Mouse (Mus musculus): ENCODE results near the gene Selplg. TPM values are rescaled to one million over a fixed set of nuclear protein-coding genes. Genes with fewer than 3 reads are reported as not detected.

Gene Selplg
- 14.6 and 15.1 TPM in 2 replicates for polyA plus RNA-seq (2015; fragmentation: Nextera tagmentation; extraction: Ambion mirVana)

- WGBS, result 33% methylated on average over 8 of the region's 8 CpGs
- H3K4me2 ChIP-seq (replicated peaks; ENCODE audit: low read depth, low read length), result no peak within 1 kb of the TSS
- no peaks in the 10 kb centered on the region for H3K36me3 ChIP-seq (ENCODE audit: insufficient read depth, low read length)
- H3K9me3 ChIP-seq (ENCODE audit: low read length), result no peaks in the 10 kb centered on the region
- H3K9ac ChIP-seq (replicated peaks; ENCODE audit: low read depth), result no peak within 1 kb of the TSS
- no peak for TF ChIP-seq EP300 (IDR thresholded peaks at IDR 0.05)
- no peak for TF ChIP-seq CTCF (IDR thresholded peaks at IDR 0.05)
- no peak for DNase-seq (ENCODE audit: low spot score)
- H3K27ac ChIP-seq (ENCODE audit: low read length), result no peak within 1 kb of the TSS
- no peak for ATAC-seq
- no peaks in the 10 kb centered on the region for H3K27me3 ChIP-seq (replicated peaks; ENCODE audit: insufficient read depth, low read length)
- no peaks in the 10 kb centered on the region for H3K4me1 ChIP-seq (ENCODE audit: insufficient read depth, low read depth, low read length)
- no peak within 1 kb of the TSS for H3K4me3 ChIP-seq (ENCODE audit: low read depth, low read length)
Measured at GRCm38 (mm10) chr5:113832490-113832901, at the start of gene Selplg. Gene Selplg, minus strand, starts transcription at chr5:113832644.

GRCm38 (mm10) chr5:113881136-113881535, 48.7 kb upstream of the Selplg start:
- H3K27ac ChIP-seq (ENCODE audit: low read length), result no peak overlapping the region
- H3K4me3 ChIP-seq (ENCODE audit: low read depth, low read length), result no peak overlapping the region
- no peaks in the 10 kb centered on the region for H3K9me3 ChIP-seq (ENCODE audit: low read length)
- no peak for DNase-seq (ENCODE audit: low spot score)
- WGBS, result 92% methylated on average over 14 of the region's 14 CpGs
- no peak for ATAC-seq
- peaks cover 20% of the 10 kb centered on the region for H3K36me3 ChIP-seq (ENCODE audit: insufficient read depth, low read length)
- H3K9ac ChIP-seq (replicated peaks; ENCODE audit: low read depth), result no peak overlapping the region
- peaks cover 14% of the 10 kb centered on the region; the same call in 1 of the 2 replicates for H3K4me1 ChIP-seq (ENCODE audit: insufficient read depth, low read depth, low read length)
- TF ChIP-seq EP300 (IDR thresholded peaks at IDR 0.05), result no peak
- TF ChIP-seq CTCF (IDR thresholded peaks at IDR 0.05), result no peak
- H3K4me2 ChIP-seq (replicated peaks; ENCODE audit: low read depth, low read length), result no peak overlapping the region
- no peaks in the 10 kb centered on the region for H3K27me3 ChIP-seq (replicated peaks; ENCODE audit: insufficient read depth, low read length)

- peaks cover 24% of the 10 kb centered on the region for H3K36me3 ChIP-seq (ENCODE audit: insufficient read depth, low read length)
- TF ChIP-seq EP300 (IDR thresholded peaks at IDR 0.05) (no peak), CTCF (IDR thresholded peaks at IDR 0.05) (no peak)
- no peaks in the 10 kb centered on the region for H3K9me3 ChIP-seq (ENCODE audit: low read length)
- ATAC-seq (no peak), DNase-seq (ENCODE audit: low spot score) (no peak)
- no peak overlapping the region for H3K4me2 ChIP-seq (replicated peaks; ENCODE audit: low read depth, low read length)
- H3K9ac ChIP-seq (replicated peaks; ENCODE audit: low read depth), result no peak overlapping the region
- no peak overlapping the region for H3K27ac ChIP-seq (ENCODE audit: low read length)
- no peak overlapping the region for H3K4me3 ChIP-seq (ENCODE audit: low read depth, low read length)
- WGBS, result 85% methylated on average over 17 of the region's 17 CpGs
- H3K4me1 ChIP-seq (ENCODE audit: insufficient read depth, low read depth, low read length), result peaks cover 14% of the 10 kb centered on the region; the same call in 1 of the 2 replicates
- H3K27me3 ChIP-seq (replicated peaks; ENCODE audit: insufficient read depth, low read length), result no peaks in the 10 kb centered on the region
Measured at GRCm38 (mm10) chr5:113878943-113879617, 46.6 kb upstream of the Selplg start.

DNA sequence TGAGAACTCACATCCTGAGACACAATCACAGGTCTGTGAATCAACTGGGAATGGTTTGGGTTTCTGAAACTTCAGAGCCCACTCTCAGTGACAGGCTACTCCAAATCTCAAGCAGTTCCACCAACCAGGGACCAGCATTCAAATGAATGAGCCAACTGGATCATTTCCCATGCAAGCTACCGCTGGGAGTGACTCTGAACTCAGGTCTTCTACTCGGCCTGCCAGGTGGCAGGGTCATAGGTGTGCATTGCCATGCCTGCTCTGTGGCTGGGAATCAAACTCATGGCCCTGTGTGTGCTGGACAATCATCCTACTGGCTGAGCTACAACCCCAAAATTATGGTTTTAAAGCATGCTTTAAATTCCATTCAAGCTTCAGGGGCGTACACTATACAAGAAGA, 45.1 kb upstream of the Selplg start:
- Histone ChIP-seq H3K36me3 (ENCODE audit: insufficient read depth, low read length) (peaks cover 24% of the 10 kb centered on the region), H3K4me3 (ENCODE audit: low read depth, low read length) (no peak overlapping the region), H3K4me1 (ENCODE audit: insufficient read depth, low read depth, low read length) (peaks cover 17% of the 10 kb centered on the region), H3K27me3 (replicated peaks; ENCODE audit: insufficient read depth, low read length) (no peaks in the 10 kb centered on the region), H3K9me3 (ENCODE audit: low read length) (no peaks in the 10 kb centered on the region), H3K4me2 (replicated peaks; ENCODE audit: low read depth, low read length) (no peak overlapping the region), H3K9ac (replicated peaks; ENCODE audit: low read depth) (no peak overlapping the region), H3K27ac (ENCODE audit: low read length) (no peak overlapping the region)
- WGBS, result 54% methylated on average over 3 of the region's 3 CpGs
- no peak for TF ChIP-seq CTCF (IDR thresholded peaks at IDR 0.05)
- TF ChIP-seq EP300 (IDR thresholded peaks at IDR 0.05), result no peak
- ATAC-seq (no peak), DNase-seq (ENCODE audit: low spot score) (no peak)

DNA sequence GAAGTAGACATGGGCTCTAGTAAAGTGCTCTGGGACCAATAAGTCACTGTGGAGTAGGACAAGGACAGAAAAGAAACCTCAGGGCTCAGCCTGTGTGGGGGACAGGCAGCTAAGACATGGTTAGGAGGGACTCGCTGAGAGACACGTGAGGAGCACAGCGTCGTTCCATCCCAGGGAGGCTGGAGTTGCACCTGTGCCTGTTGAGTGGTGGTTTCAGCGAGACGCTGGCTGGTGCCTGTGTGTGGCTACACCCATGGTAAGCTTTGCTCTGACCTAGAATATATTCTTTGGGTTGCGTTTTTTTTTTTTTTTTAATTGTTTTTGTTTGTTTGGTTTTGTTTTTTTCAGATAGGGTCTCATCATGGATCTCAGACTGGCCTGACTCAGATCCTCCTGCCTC, 43.7 kb upstream of the Selplg start:
- Histone ChIP-seq H3K9me3 (ENCODE audit: low read length) (no peaks in the 10 kb centered on the region), H3K36me3 (ENCODE audit: insufficient read depth, low read length) (peaks cover 22% of the 10 kb centered on the region), H3K27ac (ENCODE audit: low read length) (no peak overlapping the region), H3K4me2 (replicated peaks; ENCODE audit: low read depth, low read length) (no peak overlapping the region), H3K4me1 (ENCODE audit: insufficient read depth, low read depth, low read length) (peaks cover 26% of the 10 kb centered on the region), H3K9ac (replicated peaks; ENCODE audit: low read depth) (no peak overlapping the region), H3K4me3 (ENCODE audit: low read depth, low read length) (no peak overlapping the region), H3K27me3 (replicated peaks; ENCODE audit: insufficient read depth, low read length) (no peaks in the 10 kb centered on the region)
- TF ChIP-seq EP300 (IDR thresholded peaks at IDR 0.05), result no peak
- no peak for TF ChIP-seq CTCF (IDR thresholded peaks at IDR 0.05)
- 92% methylated on average over 7 of the region's 7 CpGs for WGBS
- ATAC-seq, result no peak
- no peak for DNase-seq (ENCODE audit: low spot score)

GRCm38 (mm10) chr5:113875625-113876024, 43.2 kb upstream of the Selplg start:
- WGBS, result 91% methylated on average over 4 of the region's 4 CpGs
- Histone ChIP-seq H3K9me3 (ENCODE audit: low read length) (no peaks in the 10 kb centered on the region), H3K4me3 (ENCODE audit: low read depth, low read length) (no peak overlapping the region), H3K36me3 (ENCODE audit: insufficient read depth, low read length) (peaks cover 16% of the 10 kb centered on the region), H3K27me3 (replicated peaks; ENCODE audit: insufficient read depth, low read length) (no peaks in the 10 kb centered on the region), H3K4me1 (ENCODE audit: insufficient read depth, low read depth, low read length) (peaks cover 30% of the 10 kb centered on the region), H3K4me2 (replicated peaks; ENCODE audit: low read depth, low read length) (no peak overlapping the region), H3K9ac (replicated peaks; ENCODE audit: low read depth) (no peak overlapping the region), H3K27ac (ENCODE audit: low read length) (no peak overlapping the region)
- DNase-seq (ENCODE audit: low spot score) (no peak), ATAC-seq (no peak)
- no peak for TF ChIP-seq EP300 (IDR thresholded peaks at IDR 0.05)
- TF ChIP-seq CTCF (IDR thresholded peaks at IDR 0.05), result no peak
